Mouse (Mus musculus) C2C12 (cell line): ENCODE data around the gene Rasgef1b.

Experiments used
- CTCF ChIP-seq: IDR thresholded peaks from one replicate; pipeline ENCODE4 v1.5.1; 2011; ENCODE audit not compliant: control insufficient read depth, insufficient read depth, insufficient read length
- MAX ChIP-seq: IDR thresholded peaks from one replicate; pipeline ENCODE4 v1.6.1; 2011; ENCODE audit warnings: mild to moderate bottlenecking, control low read depth
- MYOD1 ChIP-seq: IDR thresholded peaks from one replicate; pipeline ENCODE4 v1.6.1; 2011; ENCODE audit warnings: low read depth; ENCODE audit not compliant: control insufficient read depth, insufficient read length
- MYOG ChIP-seq: IDR thresholded peaks from one replicate; pipeline ENCODE4 v1.6.1; 2011; ENCODE audit not compliant: control insufficient read depth, insufficient read length; ENCODE audit errors: extremely low read depth

- no peak for TF ChIP-seq CTCF
- no peak for TF ChIP-seq MYOG
- TF ChIP-seq MYOD1, result no peak
- no peak for TF ChIP-seq MAX
Measured at GRCm38 (mm10) chr5:99656024-99656423, 72.8 kb downstream of the Rasgef1b start.
